Mouse (Mus musculus): ENCODE results near the gene C2cd4c. TPM values are rescaled to one million over a fixed set of nuclear protein-coding genes. Genes with fewer than 3 reads are reported as not detected.

Gene C2cd4c
- polyA plus RNA-seq (2015; fragmentation: Nextera tagmentation; extraction: Ambion mirVana) = 0.02 and 0.07 TPM in 2 replicates

DNA sequence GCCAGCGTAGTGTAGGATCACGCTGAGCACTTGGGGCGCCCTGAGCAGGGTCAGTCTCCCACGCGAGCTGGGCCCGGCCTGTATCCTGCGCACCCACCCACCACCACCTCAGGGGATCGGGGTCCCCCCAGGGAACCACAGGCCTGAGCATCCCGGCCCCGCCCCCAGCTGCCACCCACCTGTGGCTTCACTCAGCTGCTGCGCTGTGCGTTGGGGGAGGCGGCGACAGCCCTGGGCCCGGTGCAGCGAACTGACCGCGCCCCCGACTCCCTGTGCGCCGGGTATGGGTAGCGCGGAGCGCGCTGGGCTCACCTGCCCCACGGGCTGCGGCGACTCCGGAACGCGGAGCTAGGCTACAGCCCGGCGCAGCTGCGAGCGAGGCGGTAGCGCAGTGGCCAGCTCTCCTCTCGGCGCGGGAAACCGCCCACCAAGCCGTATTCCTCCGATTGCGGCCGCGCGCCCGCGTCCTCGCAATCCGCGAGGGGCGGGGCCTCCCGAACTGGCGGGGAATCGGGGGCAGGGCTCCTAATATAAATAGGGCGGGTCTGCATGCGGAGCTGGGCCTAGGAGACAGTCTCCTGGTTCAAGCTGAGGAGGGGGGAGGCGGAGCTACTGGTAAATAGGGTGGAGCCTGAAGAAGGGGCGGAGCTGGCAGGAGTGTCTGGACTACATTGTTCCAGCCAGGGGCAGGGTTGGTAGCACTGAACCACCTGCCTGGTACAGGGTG is at the start of gene C2cd4c:
Gene C2cd4c (minus strand): TSS at position 448 of the 727 bp plus-strand sequence.
- 1% methylated on average over 60 of the region's 60 CpGs for WGBS
- peak within 1 kb of the TSS; percentile 62 for H3K4me3 ChIP-seq (ENCODE audit: low read length)
- H3K4me2 ChIP-seq (ENCODE audit: low read depth, low read length) = peak within 1 kb of the TSS; percentile 98
- no peak within 1 kb of the TSS for H3K27ac ChIP-seq (ENCODE audit: low read length)
- peak; percentile 89 for ATAC-seq
- peak within 1 kb of the TSS; percentile 70 for H3K9ac ChIP-seq (ENCODE audit: low read depth, low read length)
- H3K4me1 ChIP-seq (ENCODE audit: control insufficient read depth, insufficient read depth, low read length) = peaks cover 12% of the 10 kb centered on the region
- no peaks in the 10 kb centered on the region for H3K36me3 ChIP-seq (ENCODE audit: control insufficient read depth, insufficient read depth, low read length)
- no peaks in the 10 kb centered on the region for H3K9me3 ChIP-seq (ENCODE audit: control insufficient read depth, low read length)
- peaks cover 21% of the 10 kb centered on the region for H3K27me3 ChIP-seq (replicated peaks; ENCODE audit: control insufficient read depth, insufficient read depth, low read length)

DNA sequence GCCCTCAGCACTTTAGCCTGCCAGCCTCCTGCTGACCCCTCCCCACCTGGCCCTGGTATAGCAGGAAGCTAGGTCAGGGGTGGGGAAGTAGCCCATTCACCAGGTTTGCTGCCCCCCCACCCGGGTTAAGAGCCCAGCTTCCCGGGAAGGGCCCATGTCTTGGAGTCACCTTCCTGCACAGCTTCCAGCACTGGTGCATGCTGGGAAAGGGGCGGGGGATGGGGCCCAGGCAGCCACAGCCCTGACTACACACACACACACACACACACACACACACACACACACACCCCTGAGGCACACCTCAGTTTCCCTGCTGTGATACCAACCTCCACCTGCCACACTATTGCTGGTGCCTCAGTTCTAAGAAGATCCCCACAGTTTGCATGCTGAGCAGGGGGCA is 48.0 kb upstream of the C2cd4c start:
- H3K4me3 ChIP-seq (ENCODE audit: low read length) = no peak overlapping the region
- 0 out of 2 replicates have a peak, but pooled peaks have one; percentile 11 for ATAC-seq
- H3K9ac ChIP-seq (ENCODE audit: low read depth, low read length) = no peak overlapping the region; the same call in 1 of the 2 replicates
- no peaks in the 10 kb centered on the region for H3K36me3 ChIP-seq (ENCODE audit: control insufficient read depth, insufficient read depth, low read length)
- no peak overlapping the region for H3K4me2 ChIP-seq (ENCODE audit: low read depth, low read length)
- no peaks in the 10 kb centered on the region for H3K27me3 ChIP-seq (replicated peaks; ENCODE audit: control insufficient read depth, insufficient read depth, low read length)
- no peaks in the 10 kb centered on the region for H3K4me1 ChIP-seq (ENCODE audit: control insufficient read depth, insufficient read depth, low read length)
- no peaks in the 10 kb centered on the region for H3K9me3 ChIP-seq (ENCODE audit: control insufficient read depth, low read length)
- WGBS = 52% methylated on average over 3 of the region's 3 CpGs
- H3K27ac ChIP-seq (ENCODE audit: low read length) = no peak overlapping the region

DNA sequence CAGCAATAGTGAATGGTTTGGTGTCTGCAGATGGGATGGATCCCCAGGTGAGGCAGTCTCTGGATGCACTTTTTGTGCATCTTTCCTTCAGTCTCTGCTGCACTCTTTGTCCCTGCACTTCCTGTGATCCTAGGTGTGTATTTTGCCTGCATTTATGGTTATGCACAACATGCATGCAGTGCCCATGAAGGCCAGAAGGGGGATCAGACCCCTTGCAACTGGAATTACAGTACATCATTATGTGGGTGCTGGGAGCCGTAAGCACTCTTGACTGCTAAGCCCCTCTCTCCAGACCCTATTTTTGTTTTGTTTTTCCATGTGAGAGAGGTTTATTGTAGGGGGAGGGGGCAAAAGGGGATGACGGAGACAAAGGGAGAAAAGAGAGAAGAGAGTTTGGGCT is 46.5 kb upstream of the C2cd4c start:
- H3K4me2 ChIP-seq (ENCODE audit: low read depth, low read length) = no peak overlapping the region
- no peak overlapping the region for H3K27ac ChIP-seq (ENCODE audit: low read length)
- H3K9ac ChIP-seq (ENCODE audit: low read depth, low read length) = no peak overlapping the region
- H3K36me3 ChIP-seq (ENCODE audit: control insufficient read depth, insufficient read depth, low read length) = no peaks in the 10 kb centered on the region
- no peaks in the 10 kb centered on the region for H3K9me3 ChIP-seq (ENCODE audit: control insufficient read depth, low read length)
- H3K4me3 ChIP-seq (ENCODE audit: low read length) = no peak overlapping the region
- no peak for ATAC-seq
- no peaks in the 10 kb centered on the region for H3K4me1 ChIP-seq (ENCODE audit: control insufficient read depth, insufficient read depth, low read length)
- H3K27me3 ChIP-seq (replicated peaks; ENCODE audit: control insufficient read depth, insufficient read depth, low read length) = no peaks in the 10 kb centered on the region
- WGBS = 74% methylated on average over 2 of the region's 2 CpGs

DNA sequence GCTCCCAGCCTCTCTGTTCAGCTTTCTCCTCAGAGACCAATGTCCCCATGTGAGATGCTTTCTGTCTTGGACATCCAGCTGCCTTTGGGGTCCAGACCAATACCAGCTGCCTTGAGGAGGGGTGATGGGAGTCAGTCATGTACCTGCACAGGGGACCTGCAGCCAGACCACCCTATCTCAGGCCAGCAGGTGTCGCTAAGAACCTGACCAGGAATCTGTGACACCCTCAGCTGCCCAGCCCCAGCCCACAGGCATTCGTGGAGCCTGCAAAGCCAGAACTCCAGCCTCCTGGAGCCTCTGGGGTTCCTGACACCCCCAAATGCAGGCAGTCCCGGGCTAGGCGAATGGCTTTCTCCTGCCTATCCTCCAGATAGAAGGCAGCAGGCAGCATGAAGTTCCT is 45.0 kb upstream of the C2cd4c start:
- Histone ChIP-seq H3K4me2 (ENCODE audit: low read depth, low read length) (no peak overlapping the region), H3K4me3 (ENCODE audit: low read length) (no peak overlapping the region), H3K4me1 (ENCODE audit: control insufficient read depth, insufficient read depth, low read length) (no peaks in the 10 kb centered on the region), H3K9me3 (ENCODE audit: control insufficient read depth, low read length) (no peaks in the 10 kb centered on the region), H3K27ac (ENCODE audit: low read length) (no peak overlapping the region), H3K9ac (ENCODE audit: low read depth, low read length) (no peak overlapping the region), H3K27me3 (replicated peaks; ENCODE audit: control insufficient read depth, insufficient read depth, low read length) (no peaks in the 10 kb centered on the region), H3K36me3 (ENCODE audit: control insufficient read depth, insufficient read depth, low read length) (no peaks in the 10 kb centered on the region)
- WGBS = 21% methylated on average over 4 of the region's 4 CpGs
- no peak for ATAC-seq

DNA sequence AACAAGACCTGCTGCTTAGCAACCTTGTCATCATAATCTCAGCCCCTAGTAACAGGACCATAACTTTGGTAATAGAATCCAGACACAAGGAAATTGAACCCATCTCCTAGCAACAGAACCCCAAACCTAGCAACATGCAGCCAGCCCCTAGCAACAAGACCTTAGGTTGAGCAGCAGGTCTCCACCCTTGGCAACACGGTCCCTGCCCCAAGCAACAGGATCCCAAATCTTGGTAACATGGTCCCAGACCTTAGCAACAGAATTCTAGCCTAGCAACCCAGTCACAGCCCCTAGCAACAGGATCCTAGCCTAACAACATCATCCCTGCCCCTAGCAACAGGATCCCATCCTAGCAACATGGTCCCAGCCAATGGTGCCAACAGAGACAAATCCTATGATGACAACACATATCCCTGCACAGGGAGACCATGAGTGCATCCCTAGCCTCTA is 41.1 kb upstream of the C2cd4c start:
- Histone ChIP-seq H3K9me3 (ENCODE audit: control insufficient read depth, low read length) (no peaks in the 10 kb centered on the region), H3K27ac (ENCODE audit: low read length) (no peak overlapping the region), H3K4me1 (ENCODE audit: control insufficient read depth, insufficient read depth, low read length) (no peaks in the 10 kb centered on the region), H3K4me3 (ENCODE audit: low read length) (no peak overlapping the region), H3K36me3 (ENCODE audit: control insufficient read depth, insufficient read depth, low read length) (no peaks in the 10 kb centered on the region), H3K27me3 (replicated peaks; ENCODE audit: control insufficient read depth, insufficient read depth, low read length) (no peaks in the 10 kb centered on the region), H3K9ac (ENCODE audit: low read depth, low read length) (no peak overlapping the region), H3K4me2 (ENCODE audit: low read depth, low read length) (no peak overlapping the region)
- 35% methylated on average over 1 of the region's 1 CpGs for WGBS
- 0 out of 2 replicates have a peak, but pooled peaks have one; percentile 33 for ATAC-seq

DNA sequence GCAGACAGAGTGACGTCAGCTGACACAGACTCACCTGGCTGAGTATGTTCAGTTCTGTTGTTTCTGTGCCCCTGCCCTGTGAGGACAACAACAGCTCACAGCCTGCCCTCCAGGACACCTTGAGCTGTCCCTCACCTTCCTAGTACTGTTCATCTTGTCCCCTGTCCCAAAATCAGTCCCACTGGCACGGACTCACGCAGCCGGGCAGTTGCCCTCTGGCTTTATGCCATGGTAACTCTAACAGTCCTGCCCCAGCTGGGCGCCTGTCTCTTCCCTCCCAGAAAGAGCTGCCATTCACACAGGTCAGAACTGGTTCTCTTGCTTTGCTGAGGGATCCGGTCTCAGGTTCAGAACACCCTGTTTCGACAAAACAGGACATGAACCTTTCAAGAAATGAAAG is 39.0 kb upstream of the C2cd4c start:
- no peaks in the 10 kb centered on the region for H3K36me3 ChIP-seq (ENCODE audit: control insufficient read depth, insufficient read depth, low read length)
- no peak overlapping the region for H3K9ac ChIP-seq (ENCODE audit: low read depth, low read length)
- H3K4me2 ChIP-seq (ENCODE audit: low read depth, low read length) = no peak overlapping the region
- no peak for ATAC-seq
- H3K27ac ChIP-seq (ENCODE audit: low read length) = no peak overlapping the region
- no peak overlapping the region for H3K4me3 ChIP-seq (ENCODE audit: low read length)
- WGBS = 79% methylated on average over 7 of the region's 7 CpGs
- H3K9me3 ChIP-seq (ENCODE audit: control insufficient read depth, low read length) = no peaks in the 10 kb centered on the region
- H3K4me1 ChIP-seq (ENCODE audit: control insufficient read depth, insufficient read depth, low read length) = no peaks in the 10 kb centered on the region
- H3K27me3 ChIP-seq (replicated peaks; ENCODE audit: control insufficient read depth, insufficient read depth, low read length) = no peaks in the 10 kb centered on the region

DNA sequence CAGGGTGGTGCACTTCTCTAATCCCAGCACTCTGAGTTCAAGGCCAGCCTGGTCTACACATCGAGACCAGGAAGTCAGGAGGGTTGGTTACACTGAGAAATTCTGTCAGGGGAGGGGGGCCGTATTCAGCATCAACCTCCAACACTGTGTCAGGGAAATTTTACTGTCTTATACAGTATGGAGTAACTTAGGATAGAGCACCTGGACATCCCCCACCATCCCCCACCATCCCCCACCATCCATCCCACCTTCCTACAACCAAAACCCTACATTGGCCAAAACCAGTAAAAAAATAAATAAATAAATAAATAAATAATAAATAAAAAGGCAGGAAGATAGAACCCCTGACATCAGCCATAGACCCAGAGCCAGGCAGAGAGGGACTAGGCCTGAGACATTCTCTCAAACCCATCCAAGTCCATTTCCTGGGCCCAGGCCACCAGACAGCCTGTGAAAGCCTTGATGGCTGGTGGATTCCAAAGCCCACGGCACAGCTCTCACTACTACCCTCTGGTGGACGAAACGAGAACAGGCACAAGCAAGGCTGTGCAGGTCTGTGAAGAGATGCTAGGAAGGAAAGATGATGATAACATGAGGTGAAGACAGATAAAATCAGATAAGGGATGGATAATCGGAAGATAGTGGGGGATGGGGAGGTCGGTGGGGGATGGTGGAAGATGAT is 35.4 kb upstream of the C2cd4c start:
- Histone ChIP-seq H3K27ac (ENCODE audit: low read length) (no peak overlapping the region), H3K4me1 (ENCODE audit: control insufficient read depth, insufficient read depth, low read length) (no peaks in the 10 kb centered on the region), H3K27me3 (replicated peaks; ENCODE audit: control insufficient read depth, insufficient read depth, low read length) (no peaks in the 10 kb centered on the region), H3K9me3 (ENCODE audit: control insufficient read depth, low read length) (no peaks in the 10 kb centered on the region), H3K9ac (ENCODE audit: low read depth, low read length) (no peak overlapping the region), H3K36me3 (ENCODE audit: control insufficient read depth, insufficient read depth, low read length) (no peaks in the 10 kb centered on the region), H3K4me2 (ENCODE audit: low read depth, low read length) (no peak overlapping the region), H3K4me3 (ENCODE audit: low read length) (no peak overlapping the region)
- peak; percentile 70 for ATAC-seq
- WGBS = 29% methylated on average over 7 of the region's 7 CpGs

DNA sequence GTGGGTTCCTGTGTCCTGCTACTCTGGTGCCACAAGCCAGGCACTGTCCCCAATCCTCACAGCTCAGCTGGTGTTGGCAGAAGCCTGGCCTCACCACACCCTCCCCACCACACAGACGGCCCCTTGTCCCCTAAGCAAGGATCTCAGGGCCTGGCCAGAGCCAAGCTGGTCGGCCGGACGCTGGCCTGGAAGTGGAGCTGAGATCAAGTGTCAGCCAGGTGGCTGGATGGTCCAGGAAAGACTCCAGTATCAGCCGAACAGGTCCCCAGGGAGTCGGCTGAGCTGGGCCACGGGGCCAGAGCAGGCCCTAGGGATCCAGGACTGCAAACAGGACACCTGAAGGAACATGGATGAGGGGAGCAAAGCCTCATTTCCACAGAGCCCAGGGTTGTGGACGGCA is 31.9 kb upstream of the C2cd4c start, which contains the start of gene Odf3l2:
Gene Odf3l2 (minus strand): TSS at position 28 of the 400 bp plus-strand sequence.
- no peak for ATAC-seq
- Histone ChIP-seq H3K27ac (ENCODE audit: low read length) (no peak within 1 kb of the TSS), H3K4me2 (ENCODE audit: low read depth, low read length) (no peak within 1 kb of the TSS), H3K36me3 (ENCODE audit: control insufficient read depth, insufficient read depth, low read length) (no peaks in the 10 kb centered on the region), H3K9ac (ENCODE audit: low read depth, low read length) (no peak within 1 kb of the TSS), H3K9me3 (ENCODE audit: control insufficient read depth, low read length) (no peaks in the 10 kb centered on the region), H3K4me3 (ENCODE audit: low read length) (no peak within 1 kb of the TSS), H3K27me3 (replicated peaks; ENCODE audit: control insufficient read depth, insufficient read depth, low read length) (no peaks in the 10 kb centered on the region), H3K4me1 (ENCODE audit: control insufficient read depth, insufficient read depth, low read length) (no peaks in the 10 kb centered on the region)
- 70% methylated on average over 8 of the region's 8 CpGs for WGBS

DNA sequence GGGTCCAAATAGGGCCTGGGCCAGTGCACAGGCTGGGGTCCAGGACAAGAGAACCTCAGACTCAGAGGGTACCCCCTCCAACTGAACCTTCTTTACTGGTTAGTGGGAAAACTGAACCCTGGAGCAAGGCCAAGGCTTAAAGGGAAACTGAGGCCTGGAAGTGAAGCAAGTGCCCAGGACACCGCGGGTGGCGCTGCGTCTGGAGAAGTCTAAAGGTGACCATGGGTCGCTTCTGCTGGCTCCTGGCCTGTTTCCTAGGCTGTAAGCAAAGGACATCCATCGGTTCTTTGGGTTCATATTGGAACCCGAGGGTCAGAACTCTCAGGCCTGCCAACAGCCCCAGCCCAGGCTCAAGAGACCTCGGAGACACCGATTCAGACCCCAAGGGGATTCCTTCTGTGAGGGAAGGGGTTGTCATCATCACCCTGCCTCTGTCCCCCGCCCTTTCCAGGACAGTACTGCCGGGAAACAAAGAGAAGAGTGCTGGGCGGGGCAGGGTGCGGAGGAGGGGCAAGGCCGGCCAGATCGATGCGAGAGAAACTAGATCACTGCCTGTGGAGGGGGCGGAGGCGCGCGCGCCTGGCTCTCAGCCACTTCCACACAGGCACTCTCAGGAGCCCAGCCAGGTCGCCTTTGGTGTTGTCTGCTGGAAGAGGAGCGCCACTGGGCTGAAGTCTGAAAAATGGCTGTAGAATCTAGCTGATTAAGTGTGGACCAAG is 24.8 kb upstream of the C2cd4c start:
- H3K9me3 ChIP-seq (ENCODE audit: control insufficient read depth, low read length) = no peaks in the 10 kb centered on the region
- peaks cover 10% of the 10 kb centered on the region; the same call in 1 of the 2 replicates for H3K27me3 ChIP-seq (replicated peaks; ENCODE audit: control insufficient read depth, insufficient read depth, low read length)
- peak overlapping the region; percentile 94 for H3K4me2 ChIP-seq (ENCODE audit: low read depth, low read length)
- peak overlapping the region; percentile 64 for H3K9ac ChIP-seq (ENCODE audit: low read depth, low read length)
- H3K4me1 ChIP-seq (ENCODE audit: control insufficient read depth, insufficient read depth, low read length) = peaks cover 16% of the 10 kb centered on the region
- peak; percentile 41 for ATAC-seq
- H3K27ac ChIP-seq (ENCODE audit: low read length) = peak overlapping the region; percentile 33; the same call in 1 of the 2 replicates
- 8% methylated on average over 23 of the region's 23 CpGs for WGBS
- peak overlapping the region; percentile 57 for H3K4me3 ChIP-seq (ENCODE audit: low read length)
- no peaks in the 10 kb centered on the region for H3K36me3 ChIP-seq (ENCODE audit: control insufficient read depth, insufficient read depth, low read length)

All from intestine, embryonic 16.5 days (tissue).